Mouse (Mus musculus) ZHBTc4 (cell line): ENCODE measurements around the gene 1700030J22Rik.

ENCODE experiments used
- DNase-seq: peaks from one replicate; pipeline ENCODE4 v3.0.0-alpha.2; 2011; ENCODE audit warnings: low read depth, low spot score

Gene 1700030J22Rik

DNA sequence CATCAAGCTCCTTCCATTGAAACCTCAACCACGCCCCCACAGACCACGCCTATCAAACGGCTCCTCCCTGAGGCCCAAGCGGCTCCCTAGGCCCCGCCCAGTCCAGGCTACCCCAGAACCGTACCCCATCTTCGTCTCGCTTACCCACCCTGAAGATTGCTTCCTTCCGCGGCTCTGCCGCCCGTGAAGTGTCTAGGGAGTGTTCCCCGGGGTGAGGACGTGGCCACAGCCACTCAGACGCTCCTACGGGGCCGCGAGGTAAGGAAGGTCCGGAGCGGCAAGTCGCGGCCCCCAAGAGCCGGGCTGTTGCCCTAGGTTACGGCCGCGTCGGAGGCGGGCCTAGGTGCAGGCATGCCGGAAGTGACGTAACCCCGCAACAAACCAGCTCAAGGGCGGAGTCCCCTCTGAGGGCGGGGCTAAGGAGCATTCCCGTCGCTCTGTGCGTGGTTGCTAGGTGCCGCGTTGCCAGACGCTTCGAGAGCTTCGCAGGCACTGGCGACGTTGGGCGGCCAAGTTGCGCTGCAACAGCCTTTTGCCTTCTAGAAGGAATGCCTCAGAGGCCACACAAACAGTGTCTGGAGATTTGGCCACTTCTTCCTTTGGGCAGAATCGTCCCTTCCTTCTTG lies at the start of gene 1700030J22Rik:
Gene 1700030J22Rik, minus strand, starts transcription at position 329 of the 626 bp plus-strand sequence.
- peak; percentile 99 for DNase-seq

DNA sequence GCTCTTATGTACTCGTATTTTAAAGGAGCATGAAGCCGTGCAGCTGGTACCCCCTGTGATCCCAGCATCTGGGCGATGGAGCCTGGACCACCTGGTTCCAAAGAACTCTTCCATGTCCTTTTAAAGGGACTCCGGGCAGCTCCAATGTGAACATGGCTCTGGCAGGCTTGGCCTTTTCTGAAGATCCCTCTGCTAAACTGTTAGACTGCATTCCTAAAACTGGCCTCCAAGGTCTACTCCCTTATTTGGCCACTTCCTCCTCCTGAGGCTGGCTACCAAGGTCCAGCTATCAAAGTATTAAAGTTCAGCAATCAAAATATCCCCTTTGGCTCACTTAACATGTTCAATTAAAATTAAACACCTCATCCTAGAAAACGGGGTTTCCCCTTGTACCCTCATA lies 48.8 kb upstream of the 1700030J22Rik start:
- no peak for DNase-seq

GRCm38 (mm10) chr8:117022297-117022993 lies 43.7 kb upstream of the 1700030J22Rik start:
- no peak for DNase-seq

GRCm38 (mm10) chr8:117019323-117020275 lies 40.8 kb upstream of the 1700030J22Rik start:
- peak; percentile 69 for DNase-seq

- peak; percentile 76 for DNase-seq
Observed at GRCm38 (mm10) chr8:117017896-117018295, 39.1 kb upstream of the 1700030J22Rik start.

- peak; percentile 94 for DNase-seq
Observed at GRCm38 (mm10) chr8:117017006-117017405, 38.2 kb upstream of the 1700030J22Rik start.

GRCm38 (mm10) chr8:117015670-117016069 lies 36.9 kb upstream of the 1700030J22Rik start:
- DNase-seq = peak; percentile 65

GRCm38 (mm10) chr8:117011366-117011765 lies 32.6 kb upstream of the 1700030J22Rik start:
- no peak for DNase-seq

GRCm38 (mm10) chr8:116994016-116994716 lies 15.4 kb upstream of the 1700030J22Rik start:
- no peak for DNase-seq

- DNase-seq = peak; percentile 100
Observed at GRCm38 (mm10) chr8:116993095-116993867, 14.5 kb upstream of the 1700030J22Rik start, which contains the start of gene Gcsh. TSS of gene Gcsh (minus strand) at chr8:116993537.

GRCm38 (mm10) chr8:116992176-116992971 lies 13.6 kb upstream of the 1700030J22Rik start:
- DNase-seq = no peak

DNA sequence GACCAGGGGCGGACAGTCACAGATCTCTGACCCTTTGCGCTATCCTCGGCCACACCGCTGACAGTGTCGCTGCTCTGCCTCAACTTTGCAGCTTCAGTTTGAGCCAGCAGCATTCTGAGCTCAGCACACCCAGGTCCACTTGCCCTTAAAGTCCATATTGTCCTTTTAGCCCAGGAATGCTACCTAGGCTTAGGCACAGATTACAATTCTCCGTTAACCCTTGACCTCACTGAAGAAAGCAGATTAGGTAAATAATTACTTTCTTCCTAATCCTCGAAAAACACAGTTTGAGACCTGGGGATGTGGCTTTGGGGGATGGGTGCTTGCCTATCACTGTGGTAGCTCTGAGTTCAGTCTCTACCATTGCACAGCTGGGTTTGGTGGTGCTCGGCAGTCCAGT lies 12.5 kb upstream of the 1700030J22Rik start:
- no peak for DNase-seq

- peak; percentile 66 for DNase-seq
Observed at GRCm38 (mm10) chr8:116989842-116990241, 11.1 kb upstream of the 1700030J22Rik start.

- DNase-seq = peak; percentile 82
Observed at GRCm38 (mm10) chr8:116980117-116980516, 1.4 kb upstream of the 1700030J22Rik start.

DNA sequence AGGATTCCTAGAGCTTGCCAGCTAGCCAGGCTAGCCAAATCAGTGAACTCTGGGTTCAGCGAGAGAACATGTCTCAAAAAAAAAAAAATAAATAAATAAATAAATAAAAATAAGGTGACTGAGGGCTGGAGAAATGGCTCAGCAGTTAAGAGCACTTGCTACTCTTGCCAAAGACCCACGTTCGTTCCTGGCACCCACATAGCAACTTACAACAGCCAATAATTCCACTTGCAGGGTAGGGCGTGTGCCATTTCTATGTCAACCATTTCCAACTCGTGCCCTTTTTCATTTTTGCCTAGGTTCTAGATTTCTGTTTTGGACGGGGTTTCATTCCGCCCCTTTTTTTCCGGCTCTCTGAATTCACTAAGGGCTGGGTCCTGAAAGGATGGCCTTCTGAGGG lies 707 bp downstream of the 1700030J22Rik start:
- DNase-seq = no peak

DNA sequence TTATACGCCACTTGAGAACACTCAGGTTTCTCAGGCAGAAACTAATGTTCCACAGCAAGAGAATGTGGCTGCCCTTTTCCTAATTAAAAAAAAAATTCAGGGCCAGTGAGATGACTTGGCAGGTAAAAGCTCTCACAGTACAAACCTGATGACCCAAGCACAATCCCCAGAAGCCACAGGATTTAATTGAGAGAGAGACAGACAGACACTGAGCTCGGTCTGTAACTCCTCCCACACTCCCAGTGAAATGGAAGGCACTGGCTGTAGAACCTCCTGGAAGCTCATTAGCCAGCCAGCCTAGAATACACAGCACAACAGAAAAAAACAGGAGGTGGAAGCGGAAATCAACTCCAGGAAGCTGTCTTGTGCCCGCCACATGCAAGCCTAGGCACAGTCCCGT lies 3.2 kb downstream of the 1700030J22Rik start:
- DNase-seq = peak; percentile 32

GRCm38 (mm10) chr8:116975066-116975465 lies 3.7 kb downstream of the 1700030J22Rik start:
- peak; percentile 76 for DNase-seq

GRCm38 (mm10) chr8:116969531-116969930 lies 9.2 kb downstream of the 1700030J22Rik start:
- DNase-seq = no peak

- DNase-seq = no peak
Observed at GRCm38 (mm10) chr8:116954415-116954814, 24.3 kb downstream of the 1700030J22Rik start.

- DNase-seq = no peak
Observed at GRCm38 (mm10) chr8:116952428-116952827, 26.3 kb downstream of the 1700030J22Rik start.
